Mouse (Mus musculus) spleen, adult 2 months (tissue): ENCODE data around the gene 4930404H24Rik. TPM values are rescaled to one million over a fixed set of nuclear protein-coding genes. Genes with fewer than 3 reads are reported as not detected.

Experiments used
- DNase-seq, 2 experiments: peaks; one replicate each; pipeline versions ENCODE4 v3.0.0 to v3.0.0-alpha.2; 2012 to 2021; ENCODE audit warnings: low spot score in 2 of 2, low read depth in 1 of 2
- H3K27ac ChIP-seq: fragments of 200-500 bp; 2 replicates; pipeline ENCODE4 v1.5.1; 2012; ENCODE audit warnings: low read length, inconsistent platforms; ENCODE audit not compliant: insufficient read depth
- H3K27me3 ChIP-seq: fragments of 200-500 bp; 2 replicates; pipeline ENCODE4 v1.6.1; 2012; ENCODE audit warnings: mild to moderate bottlenecking, moderate library complexity, low read length, inconsistent platforms; ENCODE audit not compliant: control insufficient read depth, insufficient read depth
- H3K36me3 ChIP-seq: fragments of 200-500 bp; 2 replicates; pipeline ENCODE4 v1.6.1; 2012; ENCODE audit warnings: mild to moderate bottlenecking, low read length, inconsistent platforms; ENCODE audit not compliant: control insufficient read depth, insufficient read depth
- H3K4me1 ChIP-seq: fragments of 200-500 bp; 2 replicates; pipeline ENCODE4 v1.6.1; 2011; ENCODE audit warnings: inconsistent platforms; ENCODE audit not compliant: control insufficient read depth, insufficient read depth, insufficient read length
- H3K4me3 ChIP-seq: fragments of 200-500 bp; 2 replicates; pipeline ENCODE4 v1.5.1; 2011; ENCODE audit warnings: mild to moderate bottlenecking, inconsistent platforms; ENCODE audit not compliant: insufficient read depth, insufficient read length; ENCODE audit errors: extremely low read depth
- CTCF ChIP-seq: fragments of 200-500 bp; IDR thresholded peaks from 2 replicates; pipeline ENCODE4 v1.5.1; 2011; ENCODE audit warnings: mild to moderate bottlenecking, inconsistent platforms; ENCODE audit not compliant: insufficient read depth, insufficient read length, insufficient replicate concordance; ENCODE audit errors: extremely low read depth
- POLR2A ChIP-seq: fragments of 200-500 bp; IDR thresholded peaks from 2 replicates; pipeline ENCODE4 v1.6.1; 2011; ENCODE audit warnings: low read depth, low read length, inconsistent platforms
- WGBS: fragments of 180-500 bp; shearing (Covaris S2); methylation state at CpG from one replicate; pipeline ENCODE4 v1.1.7; 2018; 5-methylcytosine and 5-hydroxymethylcytosine counted together
- polyA plus RNA-seq: library from polyadenylated mRNA; depleted of rRNA; stranded (reverse); fragments of >200 nt; gene quantifications from 2 replicates; pipeline ENCODE4 v1.2.3, GENCODE M21; 2012

The 4930404H24Rik gene
- polyA plus RNA-seq, 1 experiment: not detected

DNA sequence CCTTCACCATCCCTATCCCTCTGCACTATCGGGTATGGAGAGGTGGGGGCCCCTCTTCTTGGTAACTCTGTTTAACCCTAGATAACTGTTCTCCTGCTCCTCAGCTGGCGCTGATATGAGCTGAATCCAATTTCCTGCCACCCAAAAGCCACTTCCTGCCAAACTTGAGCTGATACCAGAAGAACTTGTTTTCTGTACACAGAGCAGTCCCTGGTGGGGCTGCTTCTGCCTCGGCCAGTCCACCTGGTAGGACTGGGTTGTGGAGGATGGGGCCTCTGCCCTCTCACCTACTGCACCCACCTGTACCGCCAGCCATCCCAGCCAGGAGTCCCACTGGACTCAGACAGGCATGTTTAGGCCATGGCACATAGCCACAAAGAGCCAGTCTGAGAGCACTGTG lies 3.2 kb downstream of the 4930404H24Rik start:
- Histone ChIP-seq H3K4me1 (peaks cover 23% of the 10 kb centered on the region), H3K27me3 (peaks cover 4% of the 10 kb centered on the region)
- DNase-seq: no peak

DNA sequence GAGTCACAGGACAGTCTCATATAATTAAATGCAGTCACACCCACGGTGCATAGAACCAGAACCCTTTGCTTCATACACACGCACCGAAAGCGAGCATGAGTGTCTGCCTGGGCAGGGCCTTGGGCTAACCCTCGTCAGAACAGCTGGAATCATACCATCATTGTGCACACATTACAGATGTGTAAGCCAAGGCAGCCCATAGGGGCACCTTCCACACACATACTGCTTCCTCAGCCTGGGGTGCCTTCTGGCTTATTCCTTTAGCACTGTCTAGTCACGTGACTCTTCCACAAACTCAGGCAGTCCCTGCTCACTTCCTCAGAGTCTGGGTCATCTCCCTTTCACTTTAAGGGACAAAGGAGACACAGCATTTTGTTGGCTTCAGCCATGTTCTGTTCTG lies 3.7 kb downstream of the 4930404H24Rik start:
- Histone ChIP-seq H3K27me3 (peaks cover 4% of the 10 kb centered on the region), H3K4me3 (no peak overlapping the region), H3K36me3 (no peaks in the 10 kb centered on the region), H3K27ac (no peak overlapping the region), H3K4me1 (peaks cover 23% of the 10 kb centered on the region)
- no peak for DNase-seq
- WGBS: 72% methylated on average over 6 of the region's 6 CpGs
- TF ChIP-seq CTCF: no peak
- TF ChIP-seq POLR2A: no peak

More for the DNA sequence above, 3.2 kb downstream of the 4930404H24Rik start:
- H3K27ac ChIP-seq: no peak overlapping the region; the same call in 1 of the 2 replicates
- no peaks in the 10 kb centered on the region for H3K36me3 ChIP-seq
- WGBS: 22% methylated on average over 4 of the region's 4 CpGs
- TF ChIP-seq POLR2A (no peak), CTCF (no peak)
- no peak overlapping the region for H3K4me3 ChIP-seq

DNA sequence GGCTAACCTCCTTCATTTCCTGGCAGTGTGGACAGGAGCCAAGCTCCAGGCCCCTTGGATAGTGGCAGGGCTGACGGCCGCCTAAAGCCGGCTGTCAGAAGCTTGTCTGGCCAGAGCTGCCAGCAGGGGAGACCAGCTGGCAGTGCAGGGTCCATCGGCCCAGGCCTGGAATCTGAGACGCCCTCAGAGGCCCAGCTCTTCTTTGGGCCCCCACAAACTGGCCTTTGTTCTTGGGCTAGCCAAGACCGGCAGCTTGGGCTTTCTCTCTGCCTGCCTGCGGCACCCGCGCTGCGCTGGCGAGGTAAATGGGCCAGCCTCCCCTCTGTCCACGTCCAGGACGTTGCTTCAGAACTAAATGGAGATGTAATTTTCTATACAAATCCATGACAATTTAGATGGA lies 4.3 kb downstream of the 4930404H24Rik start:
- no peak for TF ChIP-seq POLR2A
- TF ChIP-seq CTCF: no peak
- no peak overlapping the region for H3K4me3 ChIP-seq
- WGBS: 95% methylated on average over 13 of the region's 13 CpGs
- H3K27me3 ChIP-seq: peaks cover 4% of the 10 kb centered on the region
- no peak for DNase-seq
- H3K36me3 ChIP-seq: no peaks in the 10 kb centered on the region
- no peak overlapping the region for H3K27ac ChIP-seq
- H3K4me1 ChIP-seq: peaks cover 23% of the 10 kb centered on the region

DNA sequence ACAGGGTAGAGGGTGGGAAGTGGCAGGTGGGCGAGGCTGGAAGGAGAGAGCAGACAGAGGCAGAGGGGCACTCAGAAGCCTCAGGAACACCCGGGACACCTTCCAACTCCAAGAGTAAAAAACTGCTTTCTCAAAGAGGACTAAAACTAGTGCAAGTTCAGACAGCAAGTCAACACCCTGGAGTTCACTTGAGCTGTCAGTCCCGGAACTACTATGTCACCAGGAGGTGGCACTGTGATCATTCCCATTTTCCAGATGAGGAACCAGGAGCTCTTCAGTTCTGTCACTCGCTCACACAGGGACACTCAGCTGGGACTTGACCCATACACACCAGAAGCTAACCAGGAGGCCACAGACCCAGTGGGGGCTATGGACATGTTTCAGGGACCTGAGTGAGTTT lies 6.6 kb downstream of the 4930404H24Rik start:
- DNase-seq: no peak
- no peaks in the 10 kb centered on the region for H3K36me3 ChIP-seq
- H3K4me3 ChIP-seq: no peak overlapping the region
- peaks cover 10% of the 10 kb centered on the region; the same call in 1 of the 2 replicates for H3K4me1 ChIP-seq
- H3K27me3 ChIP-seq: no peaks in the 10 kb centered on the region
- TF ChIP-seq POLR2A (no peak), CTCF (no peak)
- 70% methylated on average over 4 of the region's 4 CpGs for WGBS
- no peak overlapping the region for H3K27ac ChIP-seq

DNA sequence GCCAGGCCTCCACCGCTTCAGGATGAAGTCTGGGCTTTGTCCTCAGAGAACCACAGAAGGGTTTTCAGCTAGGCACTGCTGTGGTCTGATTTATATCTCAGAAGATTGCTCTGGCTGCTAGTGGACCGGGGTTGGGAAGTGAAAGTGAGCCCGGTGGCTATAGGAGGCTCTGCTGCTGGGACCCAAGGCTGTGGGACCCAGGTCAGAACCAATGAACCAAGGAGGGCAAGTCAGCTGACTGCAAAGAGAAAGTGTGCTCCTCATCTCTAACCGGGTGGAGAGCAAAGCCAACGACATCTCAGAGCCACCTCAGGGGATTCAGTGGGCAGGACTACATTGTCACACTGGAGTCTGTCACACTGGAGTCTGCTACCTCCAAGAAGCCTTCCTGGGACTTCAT lies 13.8 kb downstream of the 4930404H24Rik start:
- no peak for TF ChIP-seq POLR2A
- TF ChIP-seq CTCF: no peak
- H3K4me3 ChIP-seq: no peak overlapping the region
- no peaks in the 10 kb centered on the region for H3K36me3 ChIP-seq

DNA sequence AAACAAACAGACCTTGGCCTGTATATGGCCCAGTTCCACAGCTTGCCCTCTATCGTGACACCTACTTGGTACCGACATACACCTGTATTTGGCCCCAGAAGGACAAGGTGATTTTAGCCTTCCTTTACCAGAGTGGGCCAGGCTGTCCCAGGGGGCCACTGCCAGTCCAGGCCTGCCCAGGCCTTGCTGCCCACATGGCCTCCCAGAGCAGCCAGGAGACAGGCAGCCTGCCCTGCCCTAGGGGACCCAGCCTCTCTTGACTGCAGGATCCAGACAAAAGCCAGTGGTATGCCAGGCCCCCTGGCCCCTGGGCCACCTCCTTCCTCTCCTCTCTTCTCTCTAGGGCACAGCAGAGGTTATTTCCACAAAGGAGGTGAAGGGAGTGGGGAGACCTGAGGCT lies 15.4 kb downstream of the 4930404H24Rik start:
- TF ChIP-seq CTCF (no peak), POLR2A (no peak)
- no peak for DNase-seq
- 98% methylated on average over 2 of the region's 2 CpGs for WGBS
- Histone ChIP-seq H3K36me3 (no peaks in the 10 kb centered on the region), H3K4me1 (peaks cover 20% of the 10 kb centered on the region), H3K4me3 (no peak overlapping the region), H3K27ac (no peak overlapping the region), H3K27me3 (no peaks in the 10 kb centered on the region)

More for the DNA sequence above, 13.8 kb downstream of the 4930404H24Rik start:
- Histone ChIP-seq H3K27me3 (no peaks in the 10 kb centered on the region), H3K4me1 (peaks cover 16% of the 10 kb centered on the region), H3K27ac (no peak overlapping the region; the same call in 1 of the 2 replicates)
- no peak for DNase-seq
- WGBS: 47% methylated on average over 5 of the region's 5 CpGs

DNA sequence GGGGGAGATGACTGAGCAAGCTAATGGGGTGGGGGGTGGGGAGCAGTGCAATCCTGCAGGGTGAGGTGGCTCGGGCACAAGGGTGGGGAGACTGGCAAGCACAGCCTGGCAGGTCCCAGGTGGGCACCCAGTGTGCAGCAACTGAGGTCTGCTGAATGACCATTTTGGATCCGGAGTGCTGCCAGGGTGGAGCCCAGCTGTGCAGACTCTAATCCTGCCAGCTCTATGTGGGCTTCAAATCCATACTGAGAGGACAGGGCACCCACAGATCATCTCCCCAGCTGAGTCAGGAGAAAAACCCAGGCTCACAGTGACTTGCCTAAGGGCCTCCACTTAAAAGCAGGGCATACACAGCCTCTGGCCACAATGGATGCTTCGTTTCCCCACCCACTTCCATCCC lies 15.8 kb downstream of the 4930404H24Rik start:
- Histone ChIP-seq H3K4me3 (no peak overlapping the region), H3K27me3 (no peaks in the 10 kb centered on the region), H3K27ac (no peak overlapping the region), H3K36me3 (no peaks in the 10 kb centered on the region), H3K4me1 (peaks cover 20% of the 10 kb centered on the region)
- DNase-seq: no peak
- 84% methylated on average over 3 of the region's 3 CpGs for WGBS
- TF ChIP-seq POLR2A: no peak
- TF ChIP-seq CTCF: no peak
